Mouse (Mus musculus) MEL (cell line): ENCODE measurements around the gene Eef2. TPM values are rescaled to one million over a fixed set of nuclear protein-coding genes. Genes with fewer than 3 reads are reported as not detected.

Experiments
- DNase-seq: peaks from one replicate; pipeline ENCODE4 v3.0.0; 2011; ENCODE audit warnings: low read depth, low spot score
- H3K27ac ChIP-seq: 2 replicates; pipeline ENCODE4 v1.5.1; 2012; ENCODE audit warnings: low read depth, mild to moderate bottlenecking, control low read depth, low read length, moderate library complexity; ENCODE audit not compliant: control insufficient read depth
- H3K27me3 ChIP-seq, 2 experiments: fragments of 150-350 bp in 1 of 2; sonication (generic) in 1 of 2; 2 replicates each; pipeline ENCODE4 v1.6.1; 2012; ENCODE audit warnings: low read length in 2 of 2, mild to moderate bottlenecking in 2 of 2, improper control_type of control experiment in 1 of 2, moderate library complexity in 1 of 2; ENCODE audit not compliant: insufficient read depth in 2 of 2, control insufficient read depth in 1 of 2
- H3K36me3 ChIP-seq, 2 experiments: 2 replicates each; pipeline ENCODE4 v1.6.1; 2012 to 2014; ENCODE audit warnings: low read length in 2 of 2, improper control_type of control experiment in 1 of 2, inconsistent platforms in 1 of 2, mild to moderate bottlenecking in 1 of 2; ENCODE audit not compliant: insufficient read depth in 2 of 2, control insufficient read depth in 1 of 2
- H3K4me1 ChIP-seq, 2 experiments: fragments of 150-350 bp in 1 of 2; sonication (generic) in 1 of 2; 2 replicates each; pipeline ENCODE4 v1.6.1; 2012; ENCODE audit warnings: low read length in 2 of 2, improper control_type of control experiment in 1 of 2, mild to moderate bottlenecking in 1 of 2; ENCODE audit not compliant: insufficient read depth in 2 of 2, control insufficient read depth in 1 of 2
- H3K4me3 ChIP-seq, 2 experiments: fragments of 150-350 bp in 1 of 2; sonication (generic) in 1 of 2; 2 replicates each; pipeline ENCODE4 v1.5.1; 2012; ENCODE audit warnings: low read depth in 2 of 2, low read length in 2 of 2, mild to moderate bottlenecking in 2 of 2, moderate library complexity in 2 of 2, control low read depth in 1 of 2, improper control_type of control experiment in 1 of 2; ENCODE audit not compliant: control insufficient read depth in 1 of 2, insufficient read depth in 1 of 2
- H3K79me2 ChIP-seq: 2 replicates; pipeline ENCODE4 v1.6.1; 2012; ENCODE audit warnings: mild to moderate bottlenecking, low read length, moderate library complexity; ENCODE audit not compliant: control insufficient read depth, poor library complexity, insufficient read depth
- H3K9ac ChIP-seq: 2 replicates; pipeline ENCODE4 v1.6.1; 2012; ENCODE audit warnings: low read depth, mild to moderate bottlenecking, control low read depth, low read length, moderate library complexity; ENCODE audit not compliant: control insufficient read depth, poor library complexity, severe bottlenecking
- H3K9me3 ChIP-seq: fragments of 150-350 bp; sonication (generic); replicated peaks from 2 replicates; pipeline ENCODE4 v1.6.1; 2012; ENCODE audit warnings: mild to moderate bottlenecking, low read length, improper control_type of control experiment, moderate library complexity; ENCODE audit not compliant: insufficient read depth
- BHLHE40 ChIP-seq: IDR thresholded peaks from 2 replicates; pipeline ENCODE4 v1.6.1; 2012; ENCODE audit warnings: low read depth, mild to moderate bottlenecking, inconsistent platforms, low read length, improper control_type of control experiment, borderline replicate concordance
- CHD2 ChIP-seq: IDR thresholded peaks from 2 replicates; pipeline ENCODE4 v1.6.1; 2011; ENCODE audit warnings: low read length, improper control_type of control experiment
- ELF1 ChIP-seq: IDR thresholded peaks from 2 replicates; pipeline ENCODE4 v1.6.1; 2014; ENCODE audit warnings: low read depth, mild to moderate bottlenecking, inconsistent platforms, low read length, improper control_type of control experiment, moderate library complexity
- EP300 ChIP-seq, 2 experiments: IDR thresholded peaks; 2 replicates each; pipeline ENCODE4 v1.6.1; 2011; ENCODE audit warnings: improper control_type of control experiment in 2 of 2, low read length in 2 of 2, low read depth in 1 of 2, mild to moderate bottlenecking in 1 of 2
- ETS1 ChIP-seq: IDR thresholded peaks from 2 replicates; pipeline ENCODE4 v1.6.1; 2012; ENCODE audit warnings: low read depth, mild to moderate bottlenecking, inconsistent platforms, low read length, improper control_type of control experiment, moderate library complexity
- GABPA ChIP-seq: IDR thresholded peaks from 2 replicates; pipeline ENCODE4 v1.6.1; 2012; ENCODE audit warnings: low read depth, mild to moderate bottlenecking, inconsistent platforms, low read length, improper control_type of control experiment, moderate library complexity
- HCFC1 ChIP-seq: IDR thresholded peaks from 2 replicates; pipeline ENCODE4 v1.6.1; 2012; ENCODE audit warnings: low read depth, mild to moderate bottlenecking, inconsistent platforms, low read length, improper control_type of control experiment, moderate library complexity
- JUND ChIP-seq: IDR thresholded peaks from 2 replicates; pipeline ENCODE4 v1.6.1; 2011; ENCODE audit warnings: low read depth, mild to moderate bottlenecking, improper control_type of control experiment, low read length
- MAFK ChIP-seq: IDR thresholded peaks from 2 replicates; pipeline ENCODE4 v1.6.1; 2011; ENCODE audit warnings: low read depth, mild to moderate bottlenecking, low read length, improper control_type of control experiment, borderline replicate concordance
- MAZ ChIP-seq: IDR thresholded peaks from 2 replicates; pipeline ENCODE4 v1.6.1; 2012; ENCODE audit warnings: low read depth, mild to moderate bottlenecking, inconsistent platforms, low read length, improper control_type of control experiment
- MXI1 ChIP-seq: IDR thresholded peaks from 2 replicates; pipeline ENCODE4 v1.6.1; 2011; ENCODE audit warnings: mild to moderate bottlenecking, low read depth, low read length, improper control_type of control experiment
- MYC ChIP-seq: IDR thresholded peaks from 2 replicates; pipeline ENCODE4 v1.6.1; 2011; ENCODE audit warnings: low read depth, mild to moderate bottlenecking, low read length, improper control_type of control experiment, moderate library complexity
- NELFE ChIP-seq: IDR thresholded peaks from 2 replicates; pipeline ENCODE4 v1.6.1; 2011; ENCODE audit warnings: low read depth, low read length, improper control_type of control experiment
- NRF1 ChIP-seq: IDR thresholded peaks from 2 replicates; pipeline ENCODE4 v1.6.1; 2014; ENCODE audit warnings: low read depth, mild to moderate bottlenecking, inconsistent platforms, low read length, improper control_type of control experiment, moderate library complexity; ENCODE audit not compliant: poor library complexity, insufficient read depth, severe bottlenecking
- POLR2A ChIP-seq, 2 experiments: IDR thresholded peaks; 2 replicates each; pipeline ENCODE4 v1.6.1; 2011 to 2012; ENCODE audit warnings: low read length in 2 of 2, mild to moderate bottlenecking in 2 of 2, control low read depth in 1 of 2, improper control_type of control experiment in 1 of 2, low read depth in 1 of 2, moderate library complexity in 1 of 2; ENCODE audit not compliant: control insufficient read depth in 1 of 2, insufficient read depth in 1 of 2, poor library complexity in 1 of 2
- POLR2AphosphoS5 ChIP-seq: IDR thresholded peaks from 2 replicates; pipeline ENCODE4 v1.6.1; 2012; ENCODE audit warnings: low read depth, borderline replicate concordance, mild to moderate bottlenecking, inconsistent platforms, low read length, moderate library complexity, mixed read lengths
- RAD21 ChIP-seq: IDR thresholded peaks from 2 replicates; pipeline ENCODE4 v1.6.1; 2011; ENCODE audit warnings: mild to moderate bottlenecking, low read depth, low read length, improper control_type of control experiment
- RCOR1 ChIP-seq: IDR thresholded peaks from 2 replicates; pipeline ENCODE4 v1.6.1; 2012; ENCODE audit warnings: low read depth, mild to moderate bottlenecking, inconsistent platforms, low read length, improper control_type of control experiment
- SIN3A ChIP-seq: IDR thresholded peaks from 2 replicates; pipeline ENCODE4 v1.6.1; 2012; ENCODE audit warnings: low read length, improper control_type of control experiment, inconsistent platforms
- TAL1 ChIP-seq: IDR thresholded peaks from 2 replicates; pipeline ENCODE4 v1.6.1; 2012; ENCODE audit warnings: mild to moderate bottlenecking, inconsistent platforms, low read length, moderate library complexity, mixed read lengths
- TBP ChIP-seq: IDR thresholded peaks from 2 replicates; pipeline ENCODE4 v1.8.0; 2011; ENCODE audit warnings: low read depth, low read length, improper control_type of control experiment
- TCF12 ChIP-seq: IDR thresholded peaks from 2 replicates; pipeline ENCODE4 v1.6.1; 2014; ENCODE audit warnings: low read depth, mild to moderate bottlenecking, inconsistent platforms, low read length, improper control_type of control experiment, moderate library complexity
- USF1 ChIP-seq: IDR thresholded peaks from 2 replicates; pipeline ENCODE4 v1.6.1; 2014; ENCODE audit warnings: low read depth, mild to moderate bottlenecking, inconsistent platforms, low read length, improper control_type of control experiment, moderate library complexity
- USF2 ChIP-seq, 2 experiments: IDR thresholded peaks; 2 replicates each; pipeline ENCODE4 v1.6.1; 2011 to 2012; ENCODE audit warnings: improper control_type of control experiment in 2 of 2, low read length in 2 of 2, borderline replicate concordance in 1 of 2, inconsistent platforms in 1 of 2, low read depth in 1 of 2, mild to moderate bottlenecking in 1 of 2; ENCODE audit not compliant: insufficient read depth in 1 of 2
- ZC3H11A ChIP-seq: IDR thresholded peaks from 2 replicates; pipeline ENCODE4 v1.6.1; 2012; ENCODE audit warnings: low read depth, mild to moderate bottlenecking, inconsistent platforms, low read length, improper control_type of control experiment
- ZNF384 ChIP-seq: IDR thresholded peaks from 2 replicates; pipeline ENCODE4 v1.6.1; 2012; ENCODE audit warnings: low read depth, mild to moderate bottlenecking, inconsistent platforms, low read length, improper control_type of control experiment
- polyA plus RNA-seq, 2 experiments: library from polyadenylated mRNA; stranded (reverse) in 1 of 2; unstranded in 1 of 2; fragments of >175 nt in 1 of 2; fragments of >200 nt in 1 of 2; gene quantifications; 2 replicates each; pipeline versions ENCODE4 v1.2.1 to v1.2.4; 2012; ENCODE audit warnings: low replicate concordance in 2 of 2, low read depth in 1 of 2; ENCODE audit not compliant: insufficient read length in 2 of 2, insufficient read depth in 1 of 2, missing spikeins in 1 of 2
- total RNA-seq: library from RNA; depleted of rRNA; stranded (reverse); fragments of 300-350 nt; gene quantifications from 2 replicates; pipeline ENCODE4 v1.2.3, GENCODE M21; 2012

Gene Eef2
- total and polyA plus RNA-seq, 3 experiments, result 2,863 to 4,586 (median 3,442) TPM

DNA sequence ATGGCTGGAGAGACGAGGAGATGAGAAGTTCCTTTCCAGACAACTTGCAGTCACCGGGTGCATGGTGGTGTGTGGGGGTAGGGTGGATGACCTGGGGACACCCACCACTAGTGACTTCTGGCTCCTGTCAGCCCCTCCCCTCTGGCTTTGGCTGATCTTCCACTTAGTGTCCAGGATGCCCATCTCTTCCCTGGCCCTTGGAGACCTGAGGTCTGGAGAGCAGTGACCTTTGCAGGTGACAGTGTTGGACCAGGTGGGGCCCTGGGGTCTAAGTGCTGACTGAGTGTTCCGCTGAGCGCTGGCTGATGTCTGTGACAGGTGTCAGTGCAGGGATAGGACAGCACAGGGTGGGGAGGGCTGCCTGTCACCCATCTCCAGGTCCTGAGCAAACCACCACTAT lies 18.9 kb downstream of the Eef2 start:
- no peaks in the 10 kb centered on the region for H3K27me3 ChIP-seq
- H3K4me3 ChIP-seq, result no peak overlapping the region
- no peaks in the 10 kb centered on the region for H3K36me3 ChIP-seq
- H3K9me3 ChIP-seq, result no peaks in the 10 kb centered on the region
- H3K4me1 ChIP-seq, result peaks cover 0 to 12% of the 10 kb centered on the region in 2 experiments; a peak in 2 of 4 replicates
- peaks cover 3% of the 10 kb centered on the region; the same call in 1 of the 2 replicates for H3K79me2 ChIP-seq
- H3K27ac ChIP-seq, result no peak overlapping the region
- TF ChIP-seq MYC (no peak), ZNF384 (no peak), EP300 (IDR thresholded peaks at IDR 0.05; ENCODE audit: low read depth in 1 of 2, low read length in 2 of 2) (no peak), TCF12 (no peak), SIN3A (no peak), MAFK (no peak), ELF1 (no peak), MAZ (no peak), GABPA (no peak), JUND (no peak), USF1 (no peak), NELFE (no peak), BHLHE40 (no peak), CHD2 (no peak), POLR2AphosphoS5 (no peak), NRF1 (no peak), TBP (no peak), HCFC1 (no peak), ETS1 (no peak), POLR2A (IDR thresholded peaks at IDR 0.05; ENCODE audit: control insufficient read depth in 1 of 2, insufficient read depth in 1 of 2, low read depth in 1 of 2, low read length in 2 of 2, poor library complexity in 1 of 2) (no peak)
- DNase-seq, result no peak
- H3K9ac ChIP-seq, result no peak overlapping the region

DNA sequence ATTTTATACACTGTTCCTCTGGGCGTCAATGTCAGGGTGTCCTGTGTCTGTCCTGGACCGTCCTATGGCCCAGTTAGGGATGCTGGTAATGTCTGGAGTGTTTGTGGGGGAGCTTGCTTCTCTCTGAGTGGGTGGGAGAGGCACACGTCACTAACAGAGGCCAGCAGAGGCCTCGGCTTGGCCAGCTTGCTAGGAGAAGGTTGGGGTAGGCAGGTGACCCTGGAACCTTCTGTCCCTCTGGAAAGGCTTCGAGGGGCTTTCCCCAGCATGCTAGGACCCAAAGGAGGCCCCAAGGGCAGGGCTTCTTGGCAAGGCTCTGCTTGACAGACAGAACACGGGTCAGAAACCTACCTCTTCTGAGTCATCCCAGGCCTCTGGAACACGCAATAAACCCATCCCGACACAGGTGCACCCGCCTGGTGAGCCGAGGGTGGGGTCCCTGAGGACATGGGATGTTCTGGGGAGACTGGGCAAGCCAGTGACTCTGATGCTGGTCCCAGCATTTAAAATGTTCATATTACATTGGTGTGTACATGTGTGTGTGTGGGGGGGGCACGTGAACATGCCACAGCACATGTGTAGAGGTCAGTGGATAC lies 20.1 kb downstream of the Eef2 start:
- Histone ChIP-seq H3K36me3 (no peaks in the 10 kb centered on the region), H3K9me3 (no peaks in the 10 kb centered on the region), H3K27me3 (no peaks in the 10 kb centered on the region), H3K27ac (no peak overlapping the region)
- no peak for DNase-seq
- TF ChIP-seq MXI1 (no peak), ZC3H11A (no peak), ZNF384 (no peak), USF2 (IDR thresholded peaks at IDR 0.05; ENCODE audit: borderline replicate concordance in 1 of 2, insufficient read depth in 1 of 2, low read depth in 1 of 2, low read length in 2 of 2) (no peak), MAZ (no peak), USF1 (no peak), POLR2A (IDR thresholded peaks at IDR 0.05; ENCODE audit: control insufficient read depth in 1 of 2, insufficient read depth in 1 of 2, low read depth in 1 of 2, low read length in 2 of 2, poor library complexity in 1 of 2) (no peak), RAD21 (no peak), RCOR1 (no peak), ETS1 (no peak), MAFK (no peak), TAL1 (no peak), HCFC1 (no peak)
- TF ChIP-seq, all 39 proteins: peak for 0
- Histone ChIP-seq H3K79me2 (peaks cover 3% of the 10 kb centered on the region; the same call in 1 of the 2 replicates), H3K9ac (no peak overlapping the region), H3K4me1 (peaks cover 0 to 7% of the 10 kb centered on the region in 2 experiments; a peak in 2 of 4 replicates), H3K4me3 (no peak overlapping the region)
